Mouse (Mus musculus) yolk sac, embryonic 10.5 days (tissue): Measurements from ENCODE around the gene Stat2.
"Not testable (repeated sequence)": the region's sequence is repeated elsewhere in the genome, so short reads cannot be mapped to it uniquely, and the experiment has no call there.

ENCODE experiments used
- DNase-seq: peaks from one replicate; pipeline ENCODE4 v3.0.0-alpha.2; 2017; ENCODE audit warnings: low spot score

Gene Stat2

DNA sequence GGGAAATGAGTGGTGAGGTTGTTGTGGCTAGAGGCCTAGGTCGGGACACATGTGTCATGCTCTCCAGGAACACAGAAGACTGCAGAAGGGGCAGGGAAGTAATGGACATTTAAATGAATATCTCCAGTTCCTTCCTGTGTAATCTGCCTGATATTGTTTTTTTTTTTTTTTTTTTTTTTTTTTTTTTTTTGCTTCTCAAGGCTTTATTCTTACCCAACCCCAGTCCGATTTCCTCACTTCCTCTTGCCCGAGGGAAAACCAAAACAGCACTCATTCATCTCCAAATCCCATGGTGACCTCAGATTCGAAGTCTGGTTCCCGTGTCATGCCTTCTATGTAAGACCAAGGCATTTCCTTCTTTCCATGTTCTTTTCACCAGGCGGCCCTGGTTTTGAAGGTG is 27.9 kb downstream of the Stat2 start:
- no peak for DNase-seq

DNA sequence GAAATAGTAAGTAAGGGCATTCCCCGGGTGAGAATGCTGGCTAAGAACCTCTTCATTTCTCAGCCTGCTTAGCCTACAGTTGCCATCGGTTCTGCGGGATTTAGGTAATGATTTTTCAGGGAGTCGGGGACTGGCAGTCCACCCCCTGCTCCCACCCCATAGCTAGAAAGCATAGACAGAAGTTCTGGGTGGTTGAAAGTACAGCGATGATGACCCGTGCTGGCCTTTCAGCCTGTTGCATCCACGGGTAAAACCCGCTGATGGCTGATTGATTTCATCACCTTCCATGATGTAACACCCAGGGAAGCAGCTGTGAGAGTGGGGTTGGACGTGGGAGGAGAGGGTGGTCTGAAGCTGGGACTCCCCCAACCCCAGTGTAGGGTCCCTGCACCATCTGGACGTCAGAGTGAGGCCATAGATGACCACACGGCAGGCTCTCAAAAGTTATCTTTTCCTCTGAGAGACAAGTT is 28.4 kb downstream of the Stat2 start, which contains the start of gene Il23a:
Il23a (minus strand) TSS at position 51 of the 470 bp plus-strand sequence.
- DNase-seq: no peak

DNA sequence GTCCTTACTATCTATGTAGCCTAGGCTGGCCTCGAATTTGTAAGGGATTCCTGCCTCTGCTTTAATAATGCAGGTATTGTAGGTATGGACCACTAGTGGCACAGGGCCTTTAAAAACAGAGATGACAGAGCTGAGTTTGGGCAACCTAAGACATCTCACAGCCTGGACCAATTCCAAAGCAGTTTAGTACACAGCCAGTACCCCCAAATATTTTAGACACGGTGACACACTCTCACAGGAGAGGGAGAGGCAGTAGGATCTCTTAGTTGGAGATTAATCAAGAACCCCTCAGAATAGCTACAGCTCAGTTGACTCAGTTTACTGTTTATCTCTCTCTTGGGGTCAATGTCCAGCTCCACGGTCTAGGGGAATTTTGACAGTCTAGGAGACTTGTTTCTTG is 32.0 kb downstream of the Stat2 start:
- DNase-seq: no peak

- no peak for DNase-seq
These were observed 32.4 kb downstream of the Stat2 start for GRCm38 (mm10) chr10:128302785-128303125.

GRCm38 (mm10) chr10:128303126-128304021 is 33.0 kb downstream of the Stat2 start, which contains the start of gene Pan2:
Gene Pan2, plus strand, starts transcription at chr10:128303335.
- peak; percentile 100 for DNase-seq

DNA sequence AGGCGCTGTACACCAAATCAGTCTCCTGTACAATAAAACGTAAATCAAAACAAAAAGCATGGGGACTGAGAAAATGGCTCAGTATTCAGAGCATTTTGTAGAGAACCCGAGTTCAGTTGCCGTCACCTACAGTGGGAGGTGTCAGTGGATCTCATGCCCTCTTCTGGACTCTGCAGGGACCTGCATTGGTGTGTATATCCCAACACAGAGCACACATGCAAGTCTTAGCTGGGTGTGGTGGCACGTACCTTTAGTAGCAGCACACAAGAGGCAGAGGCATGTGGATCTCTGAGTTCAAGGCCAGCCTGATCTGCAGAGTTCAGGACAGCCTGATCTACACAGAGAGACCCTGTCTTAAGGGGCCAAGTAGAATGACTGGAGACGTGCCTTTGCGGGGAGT is 39.3 kb downstream of the Stat2 start:
- DNase-seq: no peak

GRCm38 (mm10) chr10:128310177-128310576 is 39.8 kb downstream of the Stat2 start:
- DNase-seq: no peak

DNA sequence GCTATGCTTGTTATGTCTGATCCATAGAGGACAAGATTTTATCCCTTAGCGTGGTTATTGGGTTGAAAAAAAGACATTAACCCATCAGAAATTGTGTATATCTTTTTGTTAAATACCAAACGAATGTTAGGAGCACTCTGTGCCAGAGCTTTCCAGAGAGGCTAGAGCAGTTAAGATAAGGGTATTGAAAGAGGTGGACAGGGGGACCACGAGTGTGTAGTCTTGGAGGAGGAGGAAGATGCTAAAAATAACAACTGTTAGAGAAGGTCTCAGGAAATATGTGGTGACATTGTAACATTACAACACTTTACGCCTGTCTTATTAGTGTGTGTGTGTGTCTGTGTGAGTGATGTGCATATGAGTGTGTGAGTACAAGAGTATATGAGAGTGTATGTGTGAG is 40.5 kb downstream of the Stat2 start:
- no peak for DNase-seq

DNA sequence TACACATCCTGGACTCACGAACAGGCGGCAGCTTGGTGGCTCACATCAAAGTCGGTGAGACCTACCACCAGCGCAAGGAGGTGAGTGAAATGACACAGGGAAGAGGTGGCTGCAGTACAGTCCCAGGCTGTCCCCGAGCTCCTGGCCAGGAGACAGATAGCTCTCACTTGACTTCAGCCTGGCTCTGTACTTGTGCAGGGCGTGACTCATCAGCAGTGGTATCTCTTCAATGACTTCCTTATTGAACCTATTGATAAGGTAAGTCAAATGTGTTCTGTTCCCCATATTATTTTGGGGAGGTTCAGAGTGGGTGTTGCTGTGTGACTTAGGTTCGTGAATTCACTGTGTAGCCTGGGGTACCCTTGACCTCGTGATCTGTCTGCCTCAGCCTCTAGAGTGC is 45.2 kb downstream of the Stat2 start:
- no peak for DNase-seq

GRCm38 (mm10) chr10:128321641-128322040 is 51.3 kb downstream of the Stat2 start:
- no peak for DNase-seq

- DNase-seq: peak; percentile 96
These were observed 52.1 kb downstream of the Stat2 start, which contains the start of gene Cnpy2 for GRCm38 (mm10) chr10:128322141-128323108. Gene Cnpy2, plus strand, starts transcription at chr10:128322459.

DNA sequence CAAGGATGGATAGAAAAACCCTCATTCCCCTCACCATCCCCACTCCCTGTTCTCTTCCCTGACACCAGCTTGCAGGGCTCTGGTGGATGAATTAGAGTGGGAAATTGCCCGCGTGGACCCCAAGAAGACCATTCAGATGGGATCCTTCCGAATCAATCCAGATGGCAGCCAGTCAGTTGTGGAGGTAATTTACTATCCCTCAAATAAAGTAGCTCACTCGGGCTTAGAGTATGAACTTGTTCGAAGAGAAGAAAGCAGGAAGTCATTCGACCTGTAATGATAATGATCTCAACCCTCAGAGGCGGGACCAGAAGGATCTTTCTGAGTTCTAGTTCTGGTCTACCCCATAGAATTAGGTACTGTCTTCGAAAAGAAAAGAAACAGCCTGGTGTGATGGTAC is 53.2 kb downstream of the Stat2 start:
- DNase-seq: no peak

GRCm38 (mm10) chr10:128326825-128327224 is 56.5 kb downstream of the Stat2 start:
- DNase-seq: no peak

DNA sequence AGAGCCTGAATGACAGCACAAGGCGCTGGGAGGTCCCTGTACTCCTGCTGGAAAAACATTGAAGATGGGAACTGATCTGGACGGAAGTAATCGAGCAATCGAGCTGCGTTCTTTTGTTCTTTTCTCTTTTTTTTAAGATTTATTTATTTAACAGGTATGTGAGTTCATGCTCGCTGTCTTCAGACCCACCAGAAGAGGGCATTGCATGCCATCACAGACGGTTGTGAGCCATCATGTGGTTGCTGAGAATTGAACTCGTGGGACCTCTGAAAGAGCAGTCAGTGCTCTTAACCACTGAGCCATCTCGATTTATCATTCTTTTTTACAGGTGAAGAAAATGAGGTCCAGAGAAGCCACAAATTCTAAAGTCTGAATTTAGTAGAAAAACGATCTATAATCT is 57.3 kb downstream of the Stat2 start:
- no peak for DNase-seq

- not testable (repeated sequence) for DNase-seq
These were observed 62.2 kb downstream of the Stat2 start for GRCm38 (mm10) chr10:128332358-128333249.

DNA sequence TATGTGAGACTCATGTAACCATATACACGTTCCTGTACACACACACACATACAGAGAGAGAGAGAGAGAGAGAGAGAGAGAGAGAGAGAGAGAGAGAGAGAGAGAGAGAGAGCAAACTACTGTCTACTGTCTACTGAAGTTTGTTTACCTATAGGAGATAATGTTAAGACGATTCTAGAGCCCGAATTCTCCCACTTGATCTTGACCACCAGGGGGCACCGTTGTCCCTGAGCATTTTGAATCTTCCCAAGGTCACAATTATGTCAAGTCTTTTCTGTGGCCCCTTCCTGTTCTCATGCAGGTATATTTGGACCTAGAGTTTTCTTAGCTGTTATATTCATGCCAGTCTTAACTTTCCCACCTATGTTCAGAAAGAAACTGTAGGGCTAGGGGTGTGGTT is 65.2 kb downstream of the Stat2 start:
- peak; percentile 70 for DNase-seq

- DNase-seq: no peak
These were observed 65.8 kb downstream of the Stat2 start for GRCm38 (mm10) chr10:128336195-128336594.

- no peak for DNase-seq
These were observed 66.2 kb downstream of the Stat2 start for GRCm38 (mm10) chr10:128336597-128336996.

DNA sequence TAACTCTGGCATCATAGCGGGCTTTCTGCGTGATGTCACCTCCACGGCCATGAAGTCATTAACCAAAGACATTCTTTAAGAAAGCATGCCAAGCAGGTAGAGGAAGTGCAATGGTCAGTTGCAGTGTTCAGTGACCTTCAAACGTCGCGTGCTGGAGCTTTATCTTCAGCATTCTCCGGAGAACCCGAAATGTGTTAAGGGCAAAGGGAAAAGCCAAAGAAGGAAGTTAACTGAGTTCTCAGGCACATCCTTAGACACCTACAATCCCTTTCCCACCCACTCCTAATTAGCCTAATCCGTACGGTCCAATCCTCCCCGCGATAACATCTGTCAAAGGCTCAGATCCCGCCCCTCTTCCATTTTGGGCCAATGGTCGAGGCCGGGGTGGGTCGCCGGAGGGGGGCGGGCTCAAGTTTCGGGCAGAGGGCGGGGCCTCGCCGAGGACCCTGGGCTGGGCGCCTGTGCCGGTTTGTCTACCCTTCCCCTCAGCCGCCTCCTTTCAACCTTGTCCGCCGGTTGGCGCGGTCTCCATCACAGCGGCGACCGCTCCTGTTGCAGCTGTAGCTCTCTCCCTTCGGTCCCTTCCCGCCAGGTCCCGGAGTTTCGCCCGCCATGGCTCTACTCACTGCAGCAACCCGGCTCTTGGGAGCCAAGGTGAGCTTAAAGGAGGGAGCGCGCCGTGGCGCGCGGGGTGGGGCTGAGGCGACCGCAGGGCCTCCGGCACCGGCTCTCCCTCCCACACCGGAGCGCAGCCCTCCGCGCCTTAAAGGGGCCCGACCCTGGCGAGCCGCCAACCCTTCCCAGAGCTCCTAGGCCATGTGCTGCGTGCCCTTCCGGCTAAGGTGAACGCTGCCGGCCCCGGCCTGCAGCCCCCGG is 67.2 kb downstream of the Stat2 start, which contains the start of gene Cs:
Cs (plus strand) TSS at position 429 of the 876 bp plus-strand sequence.
- DNase-seq: peak; percentile 98

GRCm38 (mm10) chr10:128338415-128338814 is 68.1 kb downstream of the Stat2 start:
- DNase-seq: no peak
